Mouse (Mus musculus) embryonic fibroblast, embryonic 13.5 days (primary cell): ENCODE results near the gene Plcl2. TPM values are rescaled to one million over a fixed set of nuclear protein-coding genes. Genes with fewer than 3 reads are reported as not detected.

ENCODE experiments used
- H3K27ac ChIP-seq: 2 replicates; pipeline ENCODE4 v1.5.1; 2012; ENCODE audit warnings: low read length, control low read depth, inconsistent platforms; ENCODE audit not compliant: insufficient read depth
- H3K4me1 ChIP-seq: 2 replicates; pipeline ENCODE4 v1.6.1; 2011; ENCODE audit warnings: low read length; ENCODE audit not compliant: control insufficient read depth, insufficient read depth
- H3K4me3 ChIP-seq: 2 replicates; pipeline ENCODE4 v1.5.1; 2011; ENCODE audit warnings: mild to moderate bottlenecking, control low read depth, low read length; ENCODE audit not compliant: insufficient read depth
- CTCF ChIP-seq: IDR thresholded peaks from 2 replicates; pipeline ENCODE4 v1.5.1; 2011; ENCODE audit warnings: mild to moderate bottlenecking, control low read depth, low read length, moderate library complexity, borderline replicate concordance; ENCODE audit not compliant: insufficient read depth
- POLR2A ChIP-seq: IDR thresholded peaks from 2 replicates; pipeline ENCODE4 v1.6.1; 2011; ENCODE audit warnings: low read depth, mild to moderate bottlenecking, control low read depth, low read length, moderate library complexity
- polyA plus RNA-seq: library from polyadenylated mRNA; stranded (reverse); fragments of >200 nt; gene quantifications from 2 replicates; pipeline ENCODE4 v1.2.4, GENCODE M21; 2011; ENCODE audit warnings: low read depth; ENCODE audit not compliant: missing spikeins, insufficient read length

The Plcl2 gene
- polyA plus RNA-seq, 1 experiment = 3.5 TPM

DNA sequence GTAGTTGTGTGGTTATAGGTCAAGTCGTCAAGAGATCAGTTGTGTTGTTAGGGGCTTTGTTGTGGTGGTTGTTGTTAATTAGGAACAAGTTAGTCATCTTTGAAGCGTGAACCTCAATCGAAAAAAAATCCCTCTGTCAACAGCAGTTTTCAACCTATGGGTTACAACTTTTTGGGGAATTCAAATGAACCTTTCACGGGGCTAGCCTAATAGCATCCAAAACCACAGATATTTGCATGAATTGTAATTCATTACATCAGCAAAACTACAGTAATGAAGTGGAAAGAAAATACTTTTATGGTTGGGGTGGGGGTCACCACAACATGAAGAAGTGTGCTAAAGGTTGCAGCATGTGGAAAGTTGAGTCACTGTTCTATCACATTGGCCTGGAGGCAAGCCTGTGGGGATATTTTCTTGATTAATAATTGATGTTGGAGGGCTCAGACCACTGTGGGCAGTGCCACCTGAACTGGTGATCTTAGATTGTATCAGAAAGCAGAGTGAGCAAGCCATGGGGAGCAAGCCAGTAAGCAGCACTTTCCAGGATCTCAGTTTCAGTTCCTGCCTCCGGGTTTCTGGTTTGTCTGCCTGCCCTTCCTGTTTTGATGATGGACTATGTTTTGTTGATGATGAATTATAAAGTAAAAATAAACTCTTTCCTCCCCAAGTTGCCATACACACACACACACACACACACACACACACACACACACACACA lies 61.6 kb downstream of the Plcl2 start:
- H3K4me1 ChIP-seq = peaks cover 3% of the 10 kb centered on the region; the same call in 1 of the 2 replicates
- TF ChIP-seq CTCF (no peak), POLR2A (no peak)
- H3K4me3 ChIP-seq = no peak overlapping the region
- H3K27ac ChIP-seq = no peak overlapping the region

DNA sequence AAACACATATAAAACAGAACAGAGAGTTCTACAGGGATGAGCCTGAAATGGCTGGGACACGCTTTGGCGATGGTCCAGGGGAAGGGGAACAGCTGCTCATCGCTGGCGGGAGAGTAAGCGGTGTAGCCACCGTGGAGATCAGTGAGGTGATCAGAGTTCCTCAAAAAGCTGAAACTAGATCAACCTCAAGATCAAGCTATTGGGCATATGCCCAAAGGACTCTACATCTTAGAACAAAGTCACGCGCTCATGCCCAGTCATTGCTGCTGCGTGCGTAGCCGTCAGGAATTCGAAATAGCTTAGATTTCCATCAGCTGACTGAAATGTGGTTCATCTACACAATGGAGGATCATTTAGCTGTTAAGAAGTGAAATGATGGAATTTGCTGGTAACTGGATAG lies 65.0 kb downstream of the Plcl2 start:
- Histone ChIP-seq H3K27ac (no peak overlapping the region), H3K4me1 (peaks cover 3% of the 10 kb centered on the region; the same call in 1 of the 2 replicates), H3K4me3 (no peak overlapping the region)
- TF ChIP-seq CTCF = no peak
- TF ChIP-seq POLR2A = no peak

DNA sequence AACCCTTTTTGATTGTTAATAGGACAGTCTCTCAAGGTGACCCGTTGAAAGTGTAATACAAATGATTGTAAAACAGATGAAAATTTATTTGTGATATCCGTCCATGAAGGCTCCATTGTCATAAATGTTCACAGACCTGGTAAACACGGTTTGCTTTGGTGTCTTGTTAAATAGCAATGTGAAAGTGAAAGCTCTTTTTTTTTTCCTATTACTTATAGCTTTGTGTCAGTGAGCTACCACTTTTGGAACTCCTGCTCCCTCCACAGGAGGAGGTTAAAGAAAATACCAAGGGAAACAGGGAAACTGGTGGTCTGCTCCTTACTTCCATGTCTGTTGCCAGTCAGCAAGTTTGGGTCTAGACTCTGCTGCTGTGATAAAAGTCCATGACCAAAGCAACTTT lies 71.2 kb downstream of the Plcl2 start:
- Histone ChIP-seq H3K27ac (no peak overlapping the region), H3K4me3 (no peak overlapping the region), H3K4me1 (peaks cover 4% of the 10 kb centered on the region; the same call in 1 of the 2 replicates)
- TF ChIP-seq CTCF = no peak
- TF ChIP-seq POLR2A = no peak

DNA sequence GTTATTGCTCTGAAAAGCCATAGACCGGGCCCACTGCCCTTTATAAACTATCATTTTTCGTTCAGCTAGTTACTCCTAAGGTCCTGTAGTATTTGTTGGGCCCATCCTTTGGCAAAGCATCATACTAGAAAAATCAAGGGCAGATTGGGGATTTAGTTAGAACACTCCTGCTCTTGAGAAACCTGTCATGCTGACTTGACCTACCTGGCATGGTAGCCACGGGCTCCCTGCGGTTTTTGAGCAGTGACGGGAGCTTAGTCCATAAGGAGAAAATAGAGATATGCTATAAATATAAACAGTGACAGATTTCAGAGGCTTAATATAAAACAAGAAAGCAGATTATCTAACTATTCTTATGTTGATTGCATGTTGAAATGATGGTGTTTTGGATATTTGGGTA lies 77.6 kb downstream of the Plcl2 start:
- no peak for TF ChIP-seq POLR2A
- TF ChIP-seq CTCF = no peak
- H3K27ac ChIP-seq = no peak overlapping the region
- H3K4me3 ChIP-seq = no peak overlapping the region
- peaks cover 4% of the 10 kb centered on the region; the same call in 1 of the 2 replicates for H3K4me1 ChIP-seq

DNA sequence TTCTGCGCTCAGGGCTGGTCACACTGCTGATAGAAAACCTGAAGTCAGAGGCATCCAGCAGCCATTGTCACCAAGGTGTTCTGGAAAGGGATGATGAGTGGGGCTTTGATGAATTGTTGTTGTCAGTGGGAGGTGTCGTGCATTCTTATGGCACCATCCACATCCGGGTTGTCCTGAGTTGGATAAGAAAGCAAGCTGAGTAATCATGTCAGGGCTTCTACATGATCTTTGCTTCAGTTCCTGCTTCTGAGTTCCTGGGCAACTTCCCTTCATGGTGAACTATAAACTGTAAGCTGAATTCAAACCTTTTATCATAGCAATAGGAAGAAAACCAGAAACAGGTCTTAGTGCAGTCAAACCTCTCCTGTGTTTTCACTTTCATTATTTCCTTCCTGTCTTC lies 78.7 kb downstream of the Plcl2 start:
- Histone ChIP-seq H3K27ac (no peak overlapping the region), H3K4me3 (no peak overlapping the region), H3K4me1 (peaks cover 3% of the 10 kb centered on the region; the same call in 1 of the 2 replicates)
- TF ChIP-seq CTCF = no peak
- TF ChIP-seq POLR2A = no peak

DNA sequence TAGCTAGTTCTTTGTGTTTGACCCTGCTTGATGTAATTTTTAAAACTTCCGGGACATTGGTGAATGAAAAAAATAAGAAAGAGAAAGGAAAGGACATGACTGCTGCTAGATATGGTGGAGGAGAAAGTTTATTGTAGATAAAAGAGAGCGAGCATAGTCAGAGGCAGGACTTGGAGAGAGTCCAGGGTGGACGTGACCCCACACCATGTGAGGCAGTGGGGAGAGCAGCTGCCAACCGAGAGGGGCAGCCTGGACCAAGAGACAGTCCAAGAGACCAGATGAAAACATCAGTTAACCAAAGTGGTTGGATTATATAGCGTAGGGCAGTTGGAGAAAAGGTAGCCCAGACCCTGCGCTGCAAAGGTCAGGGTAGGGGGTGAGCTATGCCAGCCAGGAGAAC lies 91.0 kb downstream of the Plcl2 start:
- no peaks in the 10 kb centered on the region for H3K4me1 ChIP-seq
- no peak overlapping the region for H3K4me3 ChIP-seq
- H3K27ac ChIP-seq = no peak overlapping the region
- TF ChIP-seq POLR2A (no peak), CTCF (no peak)

DNA sequence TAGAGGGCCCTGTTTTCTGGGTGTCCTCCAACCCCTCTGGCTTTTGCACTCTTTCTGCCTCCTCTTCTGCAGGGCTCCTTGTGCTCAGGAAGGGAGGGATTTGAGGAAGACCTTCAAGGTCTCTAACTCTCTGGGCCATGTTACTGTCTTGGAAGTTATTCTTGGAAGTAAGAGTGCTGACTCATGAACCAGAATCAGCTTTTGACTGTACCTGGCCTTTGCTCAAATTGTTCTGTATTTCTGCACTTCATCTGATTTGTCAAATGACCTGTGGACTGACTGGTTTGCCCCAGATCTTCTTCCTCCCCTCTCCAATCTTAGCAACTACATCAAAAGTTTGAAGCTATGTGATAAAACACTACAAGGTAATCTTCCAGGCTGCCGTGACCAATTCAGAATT lies 91.5 kb downstream of the Plcl2 start:
- H3K27ac ChIP-seq = no peak overlapping the region
- TF ChIP-seq CTCF = no peak
- TF ChIP-seq POLR2A = no peak
- no peaks in the 10 kb centered on the region for H3K4me1 ChIP-seq
- no peak overlapping the region for H3K4me3 ChIP-seq

DNA sequence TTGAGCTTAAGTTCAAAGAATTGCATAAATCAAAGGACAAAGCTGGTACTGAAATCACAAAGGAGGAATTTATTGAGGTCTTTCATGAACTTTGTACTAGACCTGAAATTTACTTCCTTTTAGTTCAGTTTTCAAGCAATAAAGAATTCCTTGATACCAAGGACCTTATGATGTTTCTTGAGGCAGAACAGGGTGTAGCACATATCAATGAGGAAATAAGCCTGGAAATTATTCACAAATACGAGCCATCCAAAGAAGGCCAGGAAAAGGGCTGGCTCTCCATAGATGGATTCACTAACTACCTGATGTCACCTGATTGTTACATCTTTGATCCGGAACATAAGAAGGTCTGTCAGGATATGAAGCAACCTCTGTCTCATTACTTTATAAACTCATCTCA lies 97.7 kb downstream of the Plcl2 start:
- TF ChIP-seq CTCF (no peak), POLR2A (no peak)
- Histone ChIP-seq H3K4me3 (no peak overlapping the region), H3K27ac (no peak overlapping the region), H3K4me1 (no peaks in the 10 kb centered on the region)

DNA sequence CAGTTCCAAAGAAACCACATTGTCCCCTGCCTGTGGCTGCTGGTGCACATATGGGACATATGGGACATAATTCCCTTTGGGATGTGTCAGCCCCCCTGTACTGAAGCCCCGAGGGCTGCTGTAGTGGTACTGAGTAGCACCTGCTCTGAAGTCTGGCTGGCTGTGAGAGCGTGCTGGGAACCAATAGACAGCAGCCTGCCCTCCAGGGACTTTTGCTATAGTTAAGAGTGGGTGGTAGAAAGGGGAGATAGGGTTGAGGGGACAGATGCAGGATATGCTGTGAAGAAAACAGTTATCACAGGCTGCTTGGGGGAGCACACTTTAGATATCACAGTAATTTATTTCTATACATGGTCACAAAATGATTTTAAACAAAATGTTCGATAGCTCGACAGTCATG lies 100.7 kb downstream of the Plcl2 start:
- no peaks in the 10 kb centered on the region for H3K4me1 ChIP-seq
- H3K4me3 ChIP-seq = no peak overlapping the region
- TF ChIP-seq POLR2A (no peak), CTCF (no peak)
- H3K27ac ChIP-seq = no peak overlapping the region

DNA sequence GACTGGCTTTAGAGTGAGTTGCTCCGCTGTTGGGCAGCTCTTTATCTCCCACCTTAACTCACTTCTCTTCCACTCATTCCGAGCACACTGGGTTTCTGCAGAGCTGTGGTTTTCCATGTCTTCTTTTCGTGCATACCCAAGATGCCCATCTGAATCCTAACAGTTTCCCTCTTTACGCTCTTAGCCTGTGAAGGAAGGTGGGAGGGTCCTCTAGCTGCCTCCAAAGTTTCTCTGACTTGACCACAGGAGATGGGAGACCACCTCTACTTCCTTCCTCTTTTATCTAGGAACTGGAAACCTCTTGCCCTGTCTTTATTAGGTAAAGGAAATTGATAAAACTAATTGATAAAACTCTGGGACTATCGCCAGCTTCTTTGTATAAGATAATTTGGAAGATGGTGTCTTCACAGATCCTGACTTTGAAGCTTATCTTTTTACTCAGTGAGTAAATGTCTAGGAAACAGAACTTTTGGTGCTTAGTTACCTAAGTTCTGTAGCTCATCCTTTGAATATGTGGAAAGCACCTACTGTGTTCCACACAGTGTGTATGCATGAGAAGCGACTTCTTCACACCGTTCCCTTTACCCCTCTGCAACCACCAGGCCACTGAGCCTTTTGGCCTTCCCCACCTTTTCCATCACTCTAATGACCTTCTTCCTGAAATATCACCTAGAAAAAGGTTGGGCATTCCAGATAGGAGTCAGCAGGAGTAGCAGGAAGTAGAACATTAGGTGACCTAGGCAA lies 111.8 kb downstream of the Plcl2 start:
- TF ChIP-seq POLR2A (no peak), CTCF (no peak)

DNA sequence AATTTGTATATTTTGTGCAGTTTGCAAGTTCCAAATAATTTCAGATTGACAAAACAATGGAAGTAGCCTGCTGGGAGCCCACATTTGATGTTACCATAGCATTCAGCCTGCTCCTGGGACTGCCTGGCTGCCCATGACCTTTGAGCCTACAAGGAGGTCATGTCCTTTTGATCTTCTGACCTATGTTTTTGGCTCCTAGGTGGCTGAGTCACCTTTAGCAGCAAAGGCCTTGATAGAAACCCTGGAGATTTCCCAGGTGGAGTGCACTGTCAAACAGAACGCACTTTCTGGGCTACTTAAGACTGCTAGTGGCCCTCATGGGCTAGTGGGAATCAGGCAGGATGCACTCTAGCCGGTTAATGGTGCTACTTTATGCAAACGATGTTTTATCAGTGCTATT lies 112.8 kb downstream of the Plcl2 start:
- Histone ChIP-seq H3K4me3 (no peak overlapping the region), H3K27ac (no peak overlapping the region), H3K4me1 (no peaks in the 10 kb centered on the region)
- TF ChIP-seq POLR2A (no peak), CTCF (no peak)

More for the DNA sequence above, 111.8 kb downstream of the Plcl2 start:
- Histone ChIP-seq H3K27ac (no peak overlapping the region), H3K4me3 (no peak overlapping the region), H3K4me1 (no peaks in the 10 kb centered on the region)
